Mouse (Mus musculus) heart, adult 2 months (tissue): Measurements from ENCODE around the gene Tbc1d30. TPM values are rescaled to one million over a fixed set of nuclear protein-coding genes. Genes with fewer than 3 reads are reported as not detected.

ENCODE experiments used
- DNase-seq, 2 experiments: peaks; one replicate each; pipeline ENCODE4 v3.0.0; 2021
- H3K27ac ChIP-seq: fragments of 200-600 bp; 2 replicates; pipeline ENCODE4 v1.8.1; 2022
- H3K27me3 ChIP-seq: fragments of 200-500 bp; 2 replicates; pipeline ENCODE4 v1.6.1; 2012; ENCODE audit warnings: mild to moderate bottlenecking, low read length, inconsistent platforms, mixed read lengths; ENCODE audit not compliant: control insufficient read depth, insufficient read depth
- H3K36me3 ChIP-seq: fragments of 200-500 bp; 2 replicates; pipeline ENCODE4 v1.6.1; 2012; ENCODE audit warnings: low read length, inconsistent platforms; ENCODE audit not compliant: control insufficient read depth, insufficient read depth
- H3K4me1 ChIP-seq: fragments of 200-500 bp; 2 replicates; pipeline ENCODE4 v1.6.1; 2011; ENCODE audit warnings: low read length; ENCODE audit not compliant: control insufficient read depth, insufficient read depth
- H3K4me3 ChIP-seq: fragments of 200-600 bp; 2 replicates; pipeline ENCODE4 v1.8.1; 2022
- H3K79me2 ChIP-seq: fragments of 200-500 bp; replicated peaks from 2 replicates; pipeline ENCODE4 v1.6.1; 2012; ENCODE audit warnings: mild to moderate bottlenecking, inconsistent platforms, low read length, moderate library complexity, mixed read lengths; ENCODE audit not compliant: control insufficient read depth, insufficient read depth
- H3K9ac ChIP-seq: fragments of 200-500 bp; 2 replicates; pipeline ENCODE4 v1.6.1; 2012; ENCODE audit warnings: low read depth, mild to moderate bottlenecking, control low read depth, inconsistent platforms, low read length, mixed read lengths
- CTCF ChIP-seq: fragments of 200-600 bp; IDR thresholded peaks from 2 replicates; pipeline ENCODE4 v1.8.1; 2022; ENCODE audit warnings: antibody characterized with exemption, mild to moderate bottlenecking, moderate library complexity
- EP300 ChIP-seq: fragments of 200-500 bp; IDR thresholded peaks from 2 replicates; pipeline ENCODE4 v1.6.1; 2011; ENCODE audit warnings: low read depth, low read length, control low read depth; ENCODE audit not compliant: insufficient read depth
- POLR2A ChIP-seq: fragments of 200-500 bp; IDR thresholded peaks from 2 replicates; pipeline ENCODE4 v1.6.1; 2011; ENCODE audit warnings: mild to moderate bottlenecking, low read depth, low read length, control low read depth; ENCODE audit not compliant: insufficient read depth
- WGBS: fragments of 180-500 bp; shearing (Covaris S2); methylation state at CpG from one replicate; pipeline ENCODE4 v1.1.7; 2018; 5-methylcytosine and 5-hydroxymethylcytosine counted together
- intact Hi-C: fragments of 180-260 bp; cut with DNase I; formaldehyde crosslinking; loops from one replicate; pipeline ENCODE4 v1.15.1; 2025
- polyA plus RNA-seq: library from polyadenylated mRNA; depleted of rRNA; stranded (reverse); fragments of >200 nt; gene quantifications from 2 replicates; pipeline ENCODE4 v1.2.3, GENCODE M21; 2012
- total RNA-seq, 2 experiments: library from RNA; stranded (reverse); gene quantifications; 2 replicates each; pipeline ENCODE4 v1.2.3; 2021

Gene Tbc1d30
- total and polyA plus RNA-seq, 3 experiments = 0.61 to 1.9 (median 1.8) TPM

- intact Hi-C loops = no loop called here
- no peak overlapping the region for H3K27ac ChIP-seq
- H3K9ac ChIP-seq = no peak overlapping the region
- no peaks in the 10 kb centered on the region for H3K27me3 ChIP-seq
- no peak for DNase-seq
- H3K36me3 ChIP-seq = no peaks in the 10 kb centered on the region
- 83% methylated on average over 10 of the region's 10 CpGs for WGBS
- TF ChIP-seq POLR2A (no peak), CTCF (no peak), EP300 (no peak)
- H3K4me3 ChIP-seq = no peak overlapping the region
- no peaks in the 10 kb centered on the region for H3K79me2 ChIP-seq
- no peaks in the 10 kb centered on the region for H3K4me1 ChIP-seq
Observed at GRCm38 (mm10) chr10:121390602-121391001, 39.5 kb upstream of the Tbc1d30 start.

- Histone ChIP-seq H3K36me3 (no peaks in the 10 kb centered on the region), H3K4me3 (no peak overlapping the region), H3K79me2 (no peaks in the 10 kb centered on the region), H3K4me1 (no peaks in the 10 kb centered on the region), H3K27ac (no peak overlapping the region), H3K9ac (no peak overlapping the region), H3K27me3 (no peaks in the 10 kb centered on the region)
- intact Hi-C loops = no loop called here
- DNase-seq = no peak
- 54% methylated on average over 9 of the region's 9 CpGs for WGBS
- TF ChIP-seq CTCF = no peak
- TF ChIP-seq POLR2A = no peak
- TF ChIP-seq EP300 = no peak
Observed at GRCm38 (mm10) chr10:121386347-121386746, 35.3 kb upstream of the Tbc1d30 start.

GRCm38 (mm10) chr10:121385695-121386094 lies 34.6 kb upstream of the Tbc1d30 start:
- Histone ChIP-seq H3K4me1 (no peaks in the 10 kb centered on the region), H3K27me3 (no peaks in the 10 kb centered on the region), H3K9ac (no peak overlapping the region), H3K79me2 (no peaks in the 10 kb centered on the region), H3K4me3 (no peak overlapping the region), H3K27ac (no peak overlapping the region), H3K36me3 (no peaks in the 10 kb centered on the region)
- WGBS = 95% methylated on average over 6 of the region's 6 CpGs
- no peak for DNase-seq
- TF ChIP-seq EP300 (no peak), CTCF (no peak)
- intact Hi-C loops = no loop called here

- H3K36me3 ChIP-seq = no peaks in the 10 kb centered on the region
- no peak overlapping the region for H3K27ac ChIP-seq
- no peaks in the 10 kb centered on the region for H3K27me3 ChIP-seq
- H3K4me1 ChIP-seq = no peaks in the 10 kb centered on the region
- no peak overlapping the region for H3K9ac ChIP-seq
- no peak overlapping the region for H3K4me3 ChIP-seq
- H3K79me2 ChIP-seq = no peaks in the 10 kb centered on the region
- WGBS = 91% methylated on average over 13 of the region's 13 CpGs
- no peak for DNase-seq
- intact Hi-C loops = no loop called here
- TF ChIP-seq EP300 (no peak), POLR2A (no peak), CTCF (no peak)
Observed at GRCm38 (mm10) chr10:121384710-121385109, 33.6 kb upstream of the Tbc1d30 start.

GRCm38 (mm10) chr10:121381280-121381679 lies 30.2 kb upstream of the Tbc1d30 start:
- TF ChIP-seq POLR2A (no peak), EP300 (no peak), CTCF (no peak)
- Histone ChIP-seq H3K36me3 (no peaks in the 10 kb centered on the region), H3K9ac (no peak overlapping the region), H3K27me3 (no peaks in the 10 kb centered on the region), H3K79me2 (no peaks in the 10 kb centered on the region), H3K27ac (no peak overlapping the region), H3K4me3 (no peak overlapping the region), H3K4me1 (no peaks in the 10 kb centered on the region)
- intact Hi-C loops = no loop called here
- 89% methylated on average over 18 of the region's 18 CpGs for WGBS
- no peak for DNase-seq

- TF ChIP-seq POLR2A (no peak), CTCF (peak; percentile 51)
- 100% methylated on average over 3 of the region's 3 CpGs for WGBS
- H3K27me3 ChIP-seq = no peaks in the 10 kb centered on the region
- no peak for DNase-seq
- H3K4me1 ChIP-seq = no peaks in the 10 kb centered on the region
- H3K4me3 ChIP-seq = no peak overlapping the region
- no peaks in the 10 kb centered on the region for H3K79me2 ChIP-seq
- no peak overlapping the region for H3K9ac ChIP-seq
- H3K36me3 ChIP-seq = no peaks in the 10 kb centered on the region
- intact Hi-C loops = no loop called here
- H3K27ac ChIP-seq = no peak overlapping the region
Observed at GRCm38 (mm10) chr10:121379387-121379786, 28.3 kb upstream of the Tbc1d30 start.
